Mouse (Mus musculus): ENCODE results near the gene Gapt. TPM values are rescaled to one million over a fixed set of nuclear protein-coding genes. Genes with fewer than 3 reads are reported as not detected.
"Not testable (repeated sequence)": the region's sequence is repeated elsewhere in the genome, so short reads cannot be mapped to it uniquely, and the experiment has no call there.

Gene Gapt
- total RNA-seq (2021) = not detected
- long read RNA-seq, experiment 1 = 0 reads
- long read RNA-seq, experiment 2 = 0 reads

DNA sequence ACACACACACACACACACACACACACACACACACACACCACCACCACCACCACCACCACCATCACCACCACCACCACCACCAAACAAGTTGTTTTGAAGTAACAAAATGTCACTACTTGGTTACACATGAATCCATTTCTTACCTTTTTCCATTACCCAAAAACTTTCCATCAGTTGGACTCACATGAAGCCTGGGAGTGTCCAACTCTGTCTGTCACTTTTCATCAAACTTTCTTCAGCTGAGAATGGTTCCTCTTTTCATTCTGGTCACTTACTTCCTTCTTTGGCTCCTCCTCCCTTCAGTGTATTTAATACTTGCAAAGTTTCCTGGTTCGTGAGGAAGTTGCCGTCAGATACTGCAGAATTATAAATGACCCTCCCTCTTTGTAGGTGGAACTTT, at the start of gene Gapt:
Gapt (minus strand) TSS at position 259 of the 400 bp plus-strand sequence.
- DNase-seq (ENCODE audit: low spot score in 2 of 2) = no peak

DNA sequence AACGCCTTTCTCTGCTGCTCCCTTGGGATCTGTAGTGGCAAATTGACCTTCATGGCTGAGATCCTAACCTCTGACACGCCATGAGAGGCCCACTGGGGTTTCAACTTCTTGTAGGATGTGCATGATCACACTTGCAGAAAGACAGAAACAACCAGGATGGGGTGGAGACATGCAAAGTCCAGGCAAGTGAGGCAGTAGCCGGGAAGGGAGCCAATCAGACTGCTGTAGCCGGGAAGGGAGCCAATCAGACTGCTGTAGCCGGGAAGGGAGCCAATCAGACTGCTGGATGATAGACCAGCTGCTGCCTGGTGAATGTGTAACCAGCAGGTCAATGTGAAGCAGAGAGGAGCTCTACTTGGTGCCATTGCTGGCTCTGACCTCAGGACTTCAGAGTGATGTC, 49.2 kb upstream of the Gapt start:
- DNase-seq (ENCODE audit: low spot score in 2 of 2) = no peak

DNA sequence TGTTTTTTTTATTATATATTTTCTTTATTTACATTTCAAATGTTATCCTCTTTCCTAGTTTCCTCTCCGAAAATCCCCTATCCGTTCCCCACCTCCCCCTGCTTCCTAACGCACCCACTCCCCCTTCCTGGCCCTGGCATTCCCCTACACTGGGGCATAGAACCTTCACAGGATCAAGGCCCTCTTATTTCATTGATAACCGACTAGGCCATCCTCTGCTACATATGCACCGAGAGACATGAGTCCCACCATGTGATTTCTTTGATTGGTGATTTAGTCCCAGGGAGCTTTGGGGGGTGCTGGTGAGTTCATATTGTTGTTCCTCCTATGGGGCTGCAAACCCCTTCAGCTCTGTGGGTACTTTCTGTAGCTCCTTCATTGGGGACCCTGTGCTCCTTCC, 47.7 kb upstream of the Gapt start:
- DNase-seq (ENCODE audit: low spot score in 2 of 2) = not testable (repeated sequence)

DNA sequence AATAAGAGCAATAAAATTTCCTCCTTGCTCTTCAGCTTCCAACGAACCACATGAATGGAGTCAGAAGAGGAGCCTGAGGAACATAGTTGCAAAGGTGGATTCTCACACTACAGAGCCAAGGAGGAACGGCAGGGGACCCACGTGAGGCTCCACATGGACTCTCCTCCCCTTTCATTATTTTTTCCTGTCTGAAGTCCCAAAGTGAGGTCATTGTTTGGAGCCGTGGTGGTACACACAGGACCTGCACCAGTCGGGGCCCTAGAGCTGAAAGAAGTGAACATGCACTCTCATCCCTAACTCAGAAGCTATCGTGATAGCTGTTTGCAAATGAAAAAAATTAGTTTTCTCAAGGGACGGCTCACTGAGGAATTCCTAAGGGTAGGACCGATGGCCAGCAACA, 47.1 kb upstream of the Gapt start:
- no peak for DNase-seq (ENCODE audit: low spot score in 2 of 2)

DNA sequence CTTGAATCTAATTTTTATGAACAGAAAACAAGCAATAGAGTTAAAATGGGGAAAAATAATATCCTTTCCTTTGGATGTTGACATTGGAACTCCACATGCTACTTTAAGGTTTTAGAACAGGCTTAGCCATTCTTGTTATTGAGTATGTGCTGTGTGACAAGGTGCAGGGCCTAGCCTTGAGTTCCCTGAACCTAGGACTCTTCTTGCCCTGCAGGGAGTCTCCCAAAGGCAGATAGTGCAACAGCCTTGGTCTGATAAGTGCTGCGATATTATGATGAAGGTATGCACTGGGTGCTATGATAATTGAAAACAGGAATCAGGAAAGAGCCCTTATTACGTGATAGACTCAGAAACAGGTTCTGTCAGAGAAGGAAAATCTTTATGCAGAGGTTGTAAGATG, 44.9 kb upstream of the Gapt start:
- DNase-seq (ENCODE audit: low spot score in 2 of 2) = no peak

GRCm38 (mm10) chr13:110401443-110401842, 44.4 kb upstream of the Gapt start:
- no peak for DNase-seq (ENCODE audit: low spot score in 2 of 2)

GRCm38 (mm10) chr13:110398513-110399270, 41.7 kb upstream of the Gapt start:
- DNase-seq (ENCODE audit: low spot score in 2 of 2) = no peak

GRCm38 (mm10) chr13:110397750-110398149, 40.8 kb upstream of the Gapt start:
- no peak for DNase-seq (ENCODE audit: low spot score in 2 of 2)

DNA sequence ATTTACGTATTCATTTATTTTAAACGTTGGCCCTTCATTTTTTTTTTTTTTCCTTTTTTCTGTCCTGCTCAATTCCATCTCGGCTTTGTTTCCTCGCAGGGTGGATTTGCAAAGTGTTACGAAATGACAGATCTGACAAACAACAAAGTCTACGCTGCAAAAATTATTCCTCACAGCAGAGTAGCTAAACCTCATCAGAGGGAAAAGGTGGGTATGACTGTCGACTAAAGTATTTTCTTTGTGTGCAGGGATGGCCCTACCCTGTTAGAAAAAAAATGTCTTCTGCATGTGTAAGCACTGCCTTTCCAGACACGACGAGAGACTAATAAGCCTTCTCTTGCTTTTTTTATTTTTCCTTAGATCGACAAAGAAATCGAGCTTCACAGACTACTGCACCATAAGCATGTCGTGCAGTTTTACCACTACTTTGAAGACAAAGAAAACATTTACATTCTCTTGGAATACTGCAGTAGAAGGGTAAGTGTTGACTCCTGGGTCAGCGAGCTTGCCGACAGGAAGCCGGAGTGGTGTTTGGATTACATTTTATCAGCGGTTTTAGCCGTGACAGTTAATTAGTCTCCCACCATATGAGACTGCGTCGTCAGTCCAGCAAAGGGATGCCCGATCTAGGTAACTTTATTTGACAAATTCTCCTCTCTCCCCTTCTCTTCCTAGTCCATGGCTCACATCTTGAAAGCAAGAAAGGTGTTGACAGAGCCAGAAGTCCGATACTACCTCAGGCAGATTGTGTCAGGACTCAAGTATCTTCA, 39.1 kb upstream of the Gapt start:
- no peak for DNase-seq (ENCODE audit: low spot score in 2 of 2)

DNA sequence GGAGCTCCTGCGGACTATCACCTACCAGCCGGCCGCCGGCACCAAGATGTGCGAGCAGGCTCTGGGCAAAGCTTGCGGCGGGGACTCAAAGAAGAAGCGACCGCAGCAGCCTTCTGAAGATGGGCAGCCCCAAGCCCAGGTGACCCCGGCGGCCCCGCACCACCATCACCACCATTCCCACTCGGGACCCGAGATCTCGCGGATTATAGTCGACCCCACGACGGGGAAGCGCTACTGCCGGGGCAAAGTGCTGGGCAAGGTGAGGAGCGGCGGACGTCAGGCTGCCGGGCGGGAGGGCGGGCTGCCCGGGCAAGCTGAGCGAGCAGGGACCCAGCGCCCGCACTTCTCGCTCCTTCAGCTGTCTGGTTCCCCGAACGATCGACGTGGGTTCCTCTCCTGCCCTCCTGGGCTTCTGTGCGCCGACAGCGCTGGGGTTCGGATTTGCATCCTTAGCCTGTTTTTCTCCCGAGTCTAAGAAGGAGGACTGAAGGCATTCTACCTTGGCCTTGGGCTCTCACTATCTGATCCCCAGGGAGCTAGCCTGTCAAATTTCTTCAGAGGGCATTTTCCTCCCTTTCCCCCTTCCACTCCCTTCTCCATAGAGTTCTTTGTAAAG, 38.3 kb upstream of the Gapt start:
- DNase-seq (ENCODE audit: low spot score in 2 of 2) = no peak

DNA sequence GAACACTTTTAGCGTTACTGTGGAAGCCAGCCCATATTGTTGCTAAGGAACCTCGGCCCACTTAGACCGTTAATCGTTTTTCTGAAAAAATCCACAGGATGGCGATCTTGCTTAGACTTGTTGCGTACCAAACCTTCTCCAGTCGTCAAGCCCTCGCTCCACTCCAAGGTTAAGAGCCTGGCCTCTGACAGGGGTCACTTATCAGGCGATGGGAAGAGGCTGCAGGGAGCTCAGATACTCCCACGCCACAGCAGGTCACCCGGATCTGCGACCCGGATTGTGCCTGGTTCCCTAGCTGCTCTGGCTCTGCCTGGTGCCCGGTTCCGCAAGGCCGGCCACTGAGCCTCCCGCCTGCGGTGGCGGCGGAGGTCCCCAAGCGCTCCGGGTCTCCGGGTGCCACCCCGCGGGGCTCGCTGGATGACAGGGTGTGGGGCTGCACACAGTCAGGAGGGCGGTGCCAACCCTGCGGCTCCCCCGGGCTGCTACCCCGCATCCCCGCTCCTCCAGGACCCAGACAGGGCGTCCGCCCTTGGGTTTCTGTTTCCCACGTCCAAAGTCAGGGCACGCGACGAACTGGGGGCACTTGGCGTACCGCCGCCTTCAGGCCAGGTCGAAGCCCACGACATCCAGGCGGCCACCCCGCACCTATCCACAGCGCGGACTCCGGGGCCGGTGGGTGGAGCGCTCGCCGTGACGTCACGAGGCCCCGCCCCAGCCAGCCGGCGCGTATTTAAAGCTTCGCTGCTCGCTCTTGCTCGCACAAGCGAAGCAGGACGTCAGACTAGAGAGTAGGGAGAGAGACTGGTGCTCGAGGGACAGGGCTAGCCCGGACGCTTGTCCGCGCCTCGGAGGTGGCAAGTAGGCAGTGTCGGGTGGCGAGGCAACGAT, 37.5 kb upstream of the Gapt start, which contains the start of gene Plk2:
Plk2 (plus strand) TSS at position 756 of the 888 bp plus-strand sequence.
- peak; percentile 96 for DNase-seq (ENCODE audit: low spot score in 2 of 2)

DNA sequence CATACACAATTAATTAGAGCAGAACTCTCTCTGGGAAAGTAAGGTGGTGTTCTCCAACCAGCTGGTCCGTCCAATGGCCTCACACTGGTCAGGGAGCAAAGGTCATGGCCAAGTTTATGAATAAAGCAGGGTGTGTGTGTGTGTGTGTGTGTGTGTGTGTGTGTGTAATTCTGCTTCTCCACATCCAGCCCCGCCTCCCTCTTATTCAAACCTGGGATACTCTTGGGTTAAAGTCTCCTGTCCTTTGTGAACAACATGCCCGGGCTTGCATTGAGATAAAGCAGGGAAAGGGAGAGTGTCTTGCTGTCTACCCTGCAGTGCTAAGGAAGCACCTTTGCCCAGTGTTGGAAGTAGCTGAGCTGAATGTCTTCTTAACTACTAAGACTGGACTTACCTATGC, 35.6 kb upstream of the Gapt start:
- DNase-seq (ENCODE audit: low spot score in 2 of 2) = no peak

DNA sequence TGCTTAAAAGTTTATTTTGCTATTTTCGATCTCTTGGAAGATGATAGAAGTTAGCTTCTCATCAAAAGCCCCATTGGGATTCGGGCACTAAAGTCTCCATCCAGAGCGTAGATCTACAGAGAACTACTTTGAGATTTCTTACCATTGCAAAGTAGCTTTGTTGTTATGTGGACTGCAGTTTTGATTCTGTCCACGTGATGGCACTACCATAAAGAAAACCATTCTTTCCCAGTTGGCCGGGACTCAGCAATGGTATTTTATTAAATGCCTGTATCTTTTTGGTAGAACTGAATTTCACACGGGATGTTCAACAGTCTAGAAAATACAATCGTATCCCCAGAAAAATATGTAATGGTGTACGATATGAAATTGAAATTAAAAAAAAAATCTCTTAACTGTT, 35.2 kb upstream of the Gapt start:
- peak; percentile 77 to 81 for DNase-seq (ENCODE audit: low spot score in 2 of 2)

DNA sequence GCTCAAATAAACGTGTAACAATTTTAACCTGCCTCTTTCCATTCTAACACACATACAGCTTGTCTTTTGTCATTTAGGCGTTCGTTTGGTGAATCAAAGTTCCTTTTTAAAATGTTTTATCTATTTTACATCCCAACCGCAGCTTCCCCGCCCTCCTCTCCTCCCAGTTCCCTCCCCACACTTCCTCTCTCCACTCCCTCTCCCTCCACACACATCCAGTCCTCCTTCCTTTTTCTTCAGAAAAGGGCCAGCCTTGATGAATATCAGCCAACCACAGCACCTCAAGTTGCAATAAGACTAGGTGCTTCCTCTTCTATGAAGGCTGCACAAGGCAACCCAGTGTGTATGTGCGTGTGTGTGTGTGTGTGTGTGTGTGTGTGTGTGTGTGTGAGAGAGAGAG, 27.5 kb upstream of the Gapt start:
- no peak for DNase-seq (ENCODE audit: low spot score in 2 of 2)

GRCm38 (mm10) chr13:110382447-110382901, 25.5 kb upstream of the Gapt start:
- DNase-seq (ENCODE audit: low spot score in 2 of 2) = no peak

DNA sequence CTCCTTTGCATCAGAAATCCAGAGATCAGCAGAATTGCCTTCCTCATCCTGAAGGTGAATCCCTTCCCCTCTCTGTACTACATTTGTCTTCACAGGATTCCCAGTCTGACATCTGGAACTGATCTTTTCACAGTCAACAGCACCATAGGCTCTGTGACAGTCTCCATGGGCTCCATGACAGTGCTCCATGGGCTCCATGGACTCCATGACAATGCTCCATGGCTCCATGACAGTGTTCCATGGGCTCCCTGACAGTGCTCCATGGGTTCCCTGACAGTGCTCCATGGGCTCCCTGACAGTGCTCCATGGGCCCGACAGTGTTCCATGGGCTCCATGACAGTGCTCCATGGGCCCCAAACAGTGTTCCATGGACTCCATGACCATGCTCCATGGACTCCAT, 12.7 kb upstream of the Gapt start:
- DNase-seq (ENCODE audit: low spot score in 2 of 2) = no peak

- DNase-seq (ENCODE audit: low spot score in 2 of 2) = peak; percentile 55 to 60
Observed at GRCm38 (mm10) chr13:110368556-110369040, 11.6 kb upstream of the Gapt start.

DNA sequence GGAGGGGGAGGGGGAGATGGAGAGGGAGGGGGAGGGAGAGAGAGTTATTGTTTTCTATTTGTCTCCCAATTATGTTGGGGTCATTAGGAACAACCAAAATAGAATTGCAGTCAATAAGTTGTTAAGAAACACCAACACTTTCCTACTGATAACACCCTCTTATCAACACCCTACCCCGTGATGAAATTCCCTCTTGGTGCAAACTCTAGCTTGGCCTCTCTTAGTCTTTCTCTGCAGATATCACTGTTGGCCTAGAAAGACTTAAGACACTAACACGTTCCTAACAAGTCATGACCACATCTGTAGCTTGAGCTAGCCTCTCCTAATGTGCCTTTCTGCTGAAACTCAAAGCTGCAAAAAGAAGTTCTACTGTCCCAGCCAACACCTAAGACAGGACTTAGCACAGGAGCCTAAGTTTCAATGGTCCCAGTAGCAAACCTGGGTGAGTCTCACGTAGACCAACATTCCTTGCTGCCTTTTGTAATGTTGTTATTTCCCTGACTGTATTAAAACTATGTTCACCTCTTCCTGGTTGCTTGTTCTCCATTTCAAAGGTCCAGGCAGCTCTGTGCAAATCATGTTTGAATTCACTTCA, 11.1 kb upstream of the Gapt start:
- no peak for DNase-seq (ENCODE audit: low spot score in 2 of 2)

DNA sequence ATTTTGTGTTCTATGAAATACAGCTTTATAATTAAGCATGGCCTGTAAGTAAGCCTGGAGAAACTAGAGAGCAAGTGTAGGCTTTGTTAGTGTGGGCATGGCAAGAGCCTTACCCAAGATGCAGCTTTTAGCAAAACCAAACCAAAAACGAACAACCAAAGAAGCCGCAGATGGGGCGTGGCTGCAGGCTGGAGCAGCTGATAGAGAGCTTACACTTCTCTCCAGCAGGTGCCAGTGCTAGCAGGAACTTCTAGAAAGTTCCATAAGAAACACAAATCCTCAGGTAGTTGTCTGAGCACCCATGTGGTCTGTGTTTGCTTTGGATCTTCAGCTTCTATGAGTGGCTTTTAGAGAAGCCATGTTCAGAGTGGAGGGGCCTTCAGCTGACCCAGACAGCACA, 9.5 kb upstream of the Gapt start:
- no peak for DNase-seq (ENCODE audit: low spot score in 2 of 2)

- no peak for DNase-seq (ENCODE audit: low spot score in 2 of 2)
Observed at GRCm38 (mm10) chr13:110363722-110364121, 6.7 kb upstream of the Gapt start.

Data from left cerebral cortex, adult 18-20 months (tissue).